Mouse (Mus musculus) lung, adult 2 months (tissue): ENCODE results near the gene Stxbp2.

Experiments
- CTCF ChIP-seq: fragments of 200-500 bp; IDR thresholded peaks from 2 replicates; pipeline ENCODE4 v1.5.1; 2011; ENCODE audit warnings: mild to moderate bottlenecking, low read length, control low read depth; ENCODE audit not compliant: insufficient read depth
- POLR2A ChIP-seq: fragments of 200-500 bp; IDR thresholded peaks from 2 replicates; pipeline ENCODE4 v1.6.1; 2011; ENCODE audit warnings: low read depth, mild to moderate bottlenecking, control low read depth, low read length, borderline replicate concordance; ENCODE audit errors: extremely low read depth

- TF ChIP-seq POLR2A (no peak), CTCF (no peak)
Measured at GRCm38 (mm10) chr8:3679236-3679635, 48.5 kb downstream of the Stxbp2 start.
